Mouse (Mus musculus) CH12.LX (cell line): ENCODE measurements around the gene Hoxb8.

Experiments used
- BHLHE40 ChIP-seq: IDR thresholded peaks from 2 replicates; pipeline ENCODE4 v1.6.1; 2011; ENCODE audit warnings: mild to moderate bottlenecking, low read depth, low read length, improper control_type of control experiment
- CTCF ChIP-seq, 2 experiments: IDR thresholded peaks in 1 of 2; conservative IDR thresholded peaks in 1 of 2; 2 replicates each; pipeline ENCODE4 v1.5.1; 2011 to 2012; ENCODE audit warnings: low read depth in 2 of 2, low read length in 2 of 2, improper control_type of control experiment in 1 of 2, inconsistent platforms in 1 of 2, mild to moderate bottlenecking in 1 of 2, moderate library complexity in 1 of 2
- ELF1 ChIP-seq: IDR thresholded peaks from 2 replicates; pipeline ENCODE4 v1.6.1; 2014; ENCODE audit warnings: low read depth, mild to moderate bottlenecking, inconsistent platforms, low read length, improper control_type of control experiment
- GABPA ChIP-seq: IDR thresholded peaks from 2 replicates; pipeline ENCODE4 v1.6.1; 2012; ENCODE audit warnings: low read depth, low read length, improper control_type of control experiment, inconsistent platforms; ENCODE audit not compliant: insufficient replicate concordance
- HCFC1 ChIP-seq: IDR thresholded peaks from 2 replicates; pipeline ENCODE4 v1.6.1; 2012; ENCODE audit warnings: low read depth, mild to moderate bottlenecking, inconsistent platforms, low read length, improper control_type of control experiment
- MAZ ChIP-seq: IDR thresholded peaks from 2 replicates; pipeline ENCODE4 v1.6.1; 2012; ENCODE audit warnings: low read depth, mild to moderate bottlenecking, inconsistent platforms, low read length, improper control_type of control experiment, moderate library complexity
- NELFE ChIP-seq: IDR thresholded peaks from 2 replicates; pipeline ENCODE4 v1.6.1; 2011; ENCODE audit warnings: low read depth, low read length, improper control_type of control experiment
- POLR2A ChIP-seq: IDR thresholded peaks from 2 replicates; pipeline ENCODE4 v1.6.1; 2011; ENCODE audit warnings: low read depth, mild to moderate bottlenecking, improper control_type of control experiment, low read length
- RAD21 ChIP-seq: IDR thresholded peaks from 2 replicates; pipeline ENCODE4 v1.6.1; 2011; ENCODE audit warnings: low read depth, mild to moderate bottlenecking, low read length, improper control_type of control experiment, moderate library complexity
- ZC3H11A ChIP-seq: IDR thresholded peaks from 2 replicates; pipeline ENCODE4 v1.6.1; 2012; ENCODE audit warnings: low read depth, mild to moderate bottlenecking, inconsistent platforms, low read length, improper control_type of control experiment
- ZMIZ1 ChIP-seq: IDR thresholded peaks from 2 replicates; pipeline ENCODE4 v1.6.1; 2012; ENCODE audit warnings: low read depth, mild to moderate bottlenecking, inconsistent platforms, low read length, improper control_type of control experiment
- ZNF384 ChIP-seq: IDR thresholded peaks from 2 replicates; pipeline ENCODE4 v1.6.1; 2012; ENCODE audit warnings: low read depth, low read length, improper control_type of control experiment, inconsistent platforms

DNA sequence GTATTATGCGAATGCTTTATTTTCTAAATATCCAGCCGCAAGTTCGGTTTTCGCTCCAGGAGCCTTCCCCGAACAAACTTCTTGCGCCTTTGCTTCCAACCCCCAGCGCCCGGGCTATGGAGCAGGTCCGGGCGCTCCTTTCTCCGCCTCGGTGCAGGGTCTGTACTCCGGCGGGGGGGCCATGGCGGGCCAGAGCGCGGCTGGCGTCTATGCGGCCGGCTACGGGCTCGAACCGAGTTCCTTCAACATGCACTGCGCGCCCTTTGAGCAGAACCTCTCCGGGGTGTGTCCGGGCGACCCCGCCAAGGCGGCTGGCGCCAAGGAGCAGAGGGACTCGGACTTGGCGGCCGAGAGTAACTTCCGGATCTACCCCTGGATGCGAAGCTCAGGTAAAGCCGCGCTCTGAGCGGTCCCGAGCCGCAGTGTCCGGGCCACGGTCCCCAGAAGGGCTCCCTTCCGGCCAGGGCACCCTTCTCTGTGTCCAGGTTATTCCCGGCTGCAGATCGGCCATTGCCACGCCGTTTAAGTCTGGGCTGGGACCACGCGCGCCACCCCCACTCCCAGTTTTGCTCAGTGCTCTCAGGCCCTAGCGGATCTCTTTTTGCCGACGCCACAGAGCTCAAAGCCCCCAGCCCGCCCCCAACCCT, 5.2 kb downstream of the Hoxb8 start:
- no peak for TF ChIP-seq HCFC1
- no peak for TF ChIP-seq ELF1
- TF ChIP-seq BHLHE40 = no peak
- no peak for TF ChIP-seq CTCF (conservative IDR thresholded peaks at IDR 0.05 in 1 of 2, IDR thresholded peaks at IDR 0.05 in 1 of 2; ENCODE audit: low read depth in 2 of 2, low read length in 2 of 2)
- TF ChIP-seq ZMIZ1 = no peak
- TF ChIP-seq GABPA = no peak
- TF ChIP-seq RAD21 = no peak
- no peak for TF ChIP-seq MAZ
- no peak for TF ChIP-seq POLR2A
- no peak for TF ChIP-seq ZNF384
- TF ChIP-seq NELFE = no peak
- TF ChIP-seq ZC3H11A = no peak
